Mouse (Mus musculus): ENCODE results near the gene Sema6d. TPM values are rescaled to one million over a fixed set of nuclear protein-coding genes. Genes with fewer than 3 reads are reported as not detected.

Gene Sema6d
- polyA plus RNA-seq, 1 experiment = 0.60 TPM

DNA sequence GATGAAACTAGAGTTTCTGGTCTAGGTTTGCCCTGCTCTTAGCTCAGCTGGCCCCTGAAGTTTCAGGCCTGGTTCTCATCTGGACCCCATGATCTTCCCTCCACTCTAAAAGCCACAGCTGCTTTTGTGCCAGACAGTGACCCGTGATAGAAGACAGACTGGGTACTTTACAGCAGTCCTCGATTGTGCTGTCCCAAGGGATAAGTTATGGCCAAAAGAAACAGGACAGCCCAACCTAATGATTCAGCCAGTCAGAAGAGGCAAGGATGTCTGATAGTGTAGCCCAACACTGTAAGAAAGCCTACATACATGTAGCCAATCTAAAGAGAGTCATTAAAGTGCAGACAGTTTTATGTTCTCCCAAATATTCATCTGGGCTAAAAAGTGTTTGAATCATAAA lies 371.2 kb downstream of the Sema6d start:
- H3K27me3 ChIP-seq (ENCODE audit: control insufficient read depth, insufficient read depth, low read length, poor library complexity, severe bottlenecking) = no peaks in the 10 kb centered on the region

DNA sequence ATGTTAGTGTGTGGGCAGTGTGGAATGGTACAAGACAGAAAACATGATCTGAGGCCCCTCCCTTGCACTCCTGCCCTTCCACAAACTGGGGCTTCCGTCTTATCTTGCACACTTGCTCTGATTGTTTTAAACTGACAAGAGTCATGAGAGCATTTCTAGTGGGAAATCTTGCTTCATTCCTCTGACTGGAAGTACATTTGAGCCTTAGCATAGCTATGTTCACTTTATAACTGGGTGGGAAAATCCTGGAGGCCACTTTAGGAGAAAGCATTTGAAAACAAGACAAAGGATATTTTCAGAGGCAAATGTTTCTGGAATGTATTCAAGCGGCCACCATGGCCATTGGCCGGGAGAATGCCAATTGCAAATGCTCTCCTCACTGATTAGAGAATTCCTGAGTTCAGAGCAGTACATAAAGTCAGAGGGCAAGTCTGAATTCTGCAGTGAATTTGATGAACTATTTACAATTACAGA lies 371.6 kb downstream of the Sema6d start:
- Histone ChIP-seq H3K4me1 (ENCODE audit: control insufficient read depth, insufficient read depth, low read length) (no peaks in the 10 kb centered on the region), H3K9me3 (replicated peaks; ENCODE audit: control insufficient read depth, insufficient read depth, low read length, poor library complexity, severe bottlenecking) (no peaks in the 10 kb centered on the region), H3K36me3 (ENCODE audit: control insufficient read depth, insufficient read depth, low read length, poor library complexity, severe bottlenecking) (no peaks in the 10 kb centered on the region), H3K27me3 (ENCODE audit: control insufficient read depth, insufficient read depth, low read length, poor library complexity, severe bottlenecking) (no peaks in the 10 kb centered on the region), H3K27ac (ENCODE audit: insufficient read depth, low read length) (no peak overlapping the region), H3K4me3 (ENCODE audit: low read depth, low read length) (no peak overlapping the region), H3K9ac (ENCODE audit: low read depth, poor library complexity, severe bottlenecking) (no peak overlapping the region)
- TF ChIP-seq POLR2A (IDR thresholded peaks at IDR 0.05; ENCODE audit: insufficient read depth, low read length) (no peak), CTCF (IDR thresholded peaks at IDR 0.05; ENCODE audit: low read depth, low read length) (no peak), EP300 (IDR thresholded peaks at IDR 0.05; ENCODE audit: insufficient read depth, low read depth, low read length) (no peak)

More for the DNA sequence above, 371.2 kb downstream of the Sema6d start:
- H3K36me3 ChIP-seq (ENCODE audit: control insufficient read depth, insufficient read depth, low read length, poor library complexity, severe bottlenecking) = no peaks in the 10 kb centered on the region
- no peak overlapping the region for H3K27ac ChIP-seq (ENCODE audit: insufficient read depth, low read length)
- no peaks in the 10 kb centered on the region for H3K9me3 ChIP-seq (replicated peaks; ENCODE audit: control insufficient read depth, insufficient read depth, low read length, poor library complexity, severe bottlenecking)
- H3K4me3 ChIP-seq (ENCODE audit: low read depth, low read length) = no peak overlapping the region
- TF ChIP-seq CTCF (IDR thresholded peaks at IDR 0.05; ENCODE audit: low read depth, low read length) = no peak
- no peak for TF ChIP-seq EP300 (IDR thresholded peaks at IDR 0.05; ENCODE audit: insufficient read depth, low read depth, low read length)
- TF ChIP-seq POLR2A (IDR thresholded peaks at IDR 0.05; ENCODE audit: insufficient read depth, low read length) = no peak
- no peaks in the 10 kb centered on the region for H3K4me1 ChIP-seq (ENCODE audit: control insufficient read depth, insufficient read depth, low read length)
- H3K9ac ChIP-seq (ENCODE audit: low read depth, poor library complexity, severe bottlenecking) = no peak overlapping the region

DNA sequence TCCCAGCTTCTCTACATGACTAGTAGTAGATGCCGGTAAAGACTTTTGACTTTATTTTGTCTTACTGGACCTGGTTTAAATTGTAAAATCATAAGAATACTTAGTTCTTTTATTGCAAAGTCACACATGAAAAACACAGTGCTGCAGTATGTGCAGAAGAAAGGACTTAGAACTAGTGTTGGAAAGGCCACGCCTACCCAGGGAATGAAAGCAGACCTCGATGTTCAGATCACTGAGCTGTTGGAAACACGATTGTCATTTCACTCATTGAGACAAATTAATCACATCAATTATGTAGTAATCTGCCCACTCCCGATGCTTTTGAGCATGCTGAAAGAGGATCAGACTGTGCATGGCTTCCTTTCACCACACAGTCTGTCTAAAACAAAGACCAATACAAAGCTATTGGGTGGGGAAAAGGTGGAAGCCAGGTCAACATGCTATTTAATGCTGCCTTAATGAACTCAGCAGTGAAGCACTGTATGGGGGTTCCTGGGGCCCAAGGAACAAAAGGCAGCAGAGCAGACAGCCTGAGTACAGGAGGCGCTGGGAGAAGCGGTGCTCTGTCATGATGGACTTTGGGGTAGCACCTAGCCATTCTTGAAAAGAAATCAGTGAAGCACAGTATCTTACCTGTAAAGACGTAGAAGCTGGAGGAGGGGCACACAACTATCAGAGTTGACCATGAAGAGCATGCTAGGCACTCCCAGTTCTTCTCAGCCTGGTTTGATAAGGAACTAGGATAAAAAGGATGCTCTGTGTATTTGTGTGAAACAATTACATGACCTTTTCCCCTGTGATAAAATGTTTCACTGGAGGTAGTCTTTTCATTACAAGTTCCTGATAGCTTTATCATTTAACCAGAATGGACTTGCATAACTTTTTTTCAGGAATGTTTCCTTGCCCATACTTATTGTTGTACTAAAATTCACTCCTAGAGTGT lies 375.5 kb downstream of the Sema6d start:
- Histone ChIP-seq H3K4me1 (ENCODE audit: control insufficient read depth, insufficient read depth, low read length) (no peaks in the 10 kb centered on the region), H3K36me3 (ENCODE audit: control insufficient read depth, insufficient read depth, low read length, poor library complexity, severe bottlenecking) (no peaks in the 10 kb centered on the region), H3K9ac (ENCODE audit: low read depth, poor library complexity, severe bottlenecking) (no peak overlapping the region), H3K27ac (ENCODE audit: insufficient read depth, low read length) (no peak overlapping the region), H3K27me3 (ENCODE audit: control insufficient read depth, insufficient read depth, low read length, poor library complexity, severe bottlenecking) (no peaks in the 10 kb centered on the region), H3K9me3 (replicated peaks; ENCODE audit: control insufficient read depth, insufficient read depth, low read length, poor library complexity, severe bottlenecking) (no peaks in the 10 kb centered on the region), H3K4me3 (ENCODE audit: low read depth, low read length) (no peak overlapping the region)
- TF ChIP-seq POLR2A (IDR thresholded peaks at IDR 0.05; ENCODE audit: insufficient read depth, low read length) = no peak
- TF ChIP-seq CTCF (IDR thresholded peaks at IDR 0.05; ENCODE audit: low read depth, low read length) = no peak
- TF ChIP-seq EP300 (IDR thresholded peaks at IDR 0.05; ENCODE audit: insufficient read depth, low read depth, low read length) = no peak

DNA sequence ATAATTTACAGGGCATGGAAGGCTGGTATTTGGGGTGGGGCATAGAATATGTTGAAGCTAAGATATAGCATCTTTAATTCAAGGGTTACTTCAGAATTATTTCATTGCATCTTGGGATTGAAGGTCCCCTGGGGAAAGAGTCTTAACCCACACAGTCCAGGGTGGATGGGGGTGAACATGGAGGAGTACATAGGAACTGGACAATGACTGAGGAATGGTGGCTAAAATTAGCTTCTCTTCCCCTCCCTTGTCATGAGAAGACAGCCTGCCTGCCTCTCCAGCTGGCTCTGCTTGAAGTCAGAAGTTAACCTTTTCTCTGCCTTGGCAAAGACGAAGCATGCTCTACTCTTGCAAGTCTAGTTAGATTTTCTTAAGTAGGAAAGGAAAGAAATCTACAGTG lies 377.7 kb downstream of the Sema6d start:
- Histone ChIP-seq H3K36me3 (ENCODE audit: control insufficient read depth, insufficient read depth, low read length, poor library complexity, severe bottlenecking) (no peaks in the 10 kb centered on the region), H3K4me3 (ENCODE audit: low read depth, low read length) (no peak overlapping the region), H3K4me1 (ENCODE audit: control insufficient read depth, insufficient read depth, low read length) (no peaks in the 10 kb centered on the region), H3K9me3 (replicated peaks; ENCODE audit: control insufficient read depth, insufficient read depth, low read length, poor library complexity, severe bottlenecking) (no peaks in the 10 kb centered on the region), H3K27me3 (ENCODE audit: control insufficient read depth, insufficient read depth, low read length, poor library complexity, severe bottlenecking) (no peaks in the 10 kb centered on the region), H3K9ac (ENCODE audit: low read depth, poor library complexity, severe bottlenecking) (no peak overlapping the region), H3K27ac (ENCODE audit: insufficient read depth, low read length) (no peak overlapping the region)
- TF ChIP-seq CTCF (IDR thresholded peaks at IDR 0.05; ENCODE audit: low read depth, low read length) (no peak), EP300 (IDR thresholded peaks at IDR 0.05; ENCODE audit: insufficient read depth, low read depth, low read length) (no peak), POLR2A (IDR thresholded peaks at IDR 0.05; ENCODE audit: insufficient read depth, low read length) (no peak)

DNA sequence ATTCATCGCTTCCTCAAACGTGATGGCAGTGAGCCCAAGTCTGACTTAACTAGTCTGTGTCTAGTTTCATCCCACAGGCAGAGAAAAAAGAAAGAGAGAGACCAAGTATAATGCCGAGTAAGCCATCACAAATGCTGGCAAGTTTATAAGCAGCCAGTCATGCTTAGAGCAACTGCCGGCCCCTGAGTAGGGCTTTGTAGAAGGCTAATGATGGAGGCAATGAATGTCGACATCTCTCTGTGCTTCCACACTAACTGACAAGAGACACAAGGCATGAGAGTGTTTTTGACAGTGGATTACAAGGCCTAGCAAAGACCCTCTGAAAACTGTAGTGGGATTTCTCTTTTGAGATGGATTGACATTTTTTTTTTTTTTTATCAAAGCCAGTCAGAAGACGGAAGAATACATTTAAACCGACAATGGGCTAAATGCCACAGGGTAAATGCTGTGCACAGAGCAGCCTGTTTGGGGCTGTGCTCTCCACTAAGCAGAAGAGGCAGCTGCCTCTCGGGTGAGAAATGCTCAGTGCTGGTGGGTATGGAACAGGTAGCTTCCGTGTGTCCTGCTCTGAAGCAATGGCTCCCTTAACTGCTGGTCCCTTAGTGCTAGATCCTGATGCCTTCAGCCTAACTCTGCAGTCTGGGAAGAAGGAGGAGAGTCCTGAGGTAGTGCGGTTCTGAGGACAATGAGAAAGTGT lies 380.7 kb downstream of the Sema6d start:
- no peak overlapping the region for H3K27ac ChIP-seq (ENCODE audit: insufficient read depth, low read length)
- no peaks in the 10 kb centered on the region for H3K9me3 ChIP-seq (replicated peaks; ENCODE audit: control insufficient read depth, insufficient read depth, low read length, poor library complexity, severe bottlenecking)
- H3K36me3 ChIP-seq (ENCODE audit: control insufficient read depth, insufficient read depth, low read length, poor library complexity, severe bottlenecking) = no peaks in the 10 kb centered on the region
- H3K4me1 ChIP-seq (ENCODE audit: control insufficient read depth, insufficient read depth, low read length) = no peaks in the 10 kb centered on the region
- H3K9ac ChIP-seq (ENCODE audit: low read depth, poor library complexity, severe bottlenecking) = no peak overlapping the region
- TF ChIP-seq CTCF (IDR thresholded peaks at IDR 0.05; ENCODE audit: low read depth, low read length) (no peak), EP300 (IDR thresholded peaks at IDR 0.05; ENCODE audit: insufficient read depth, low read depth, low read length) (no peak), POLR2A (IDR thresholded peaks at IDR 0.05; ENCODE audit: insufficient read depth, low read length) (no peak)
- no peaks in the 10 kb centered on the region for H3K27me3 ChIP-seq (ENCODE audit: control insufficient read depth, insufficient read depth, low read length, poor library complexity, severe bottlenecking)
- H3K4me3 ChIP-seq (ENCODE audit: low read depth, low read length) = no peak overlapping the region

Measured in ES-Bruce4 (cell line).